Mouse (Mus musculus): ENCODE results near the gene Mink1. TPM values are rescaled to one million over a fixed set of nuclear protein-coding genes. Genes with fewer than 3 reads are reported as not detected.

Gene Mink1
- polyA plus RNA-seq, 1 experiment: 99.5 TPM

GRCm38 (mm10) chr11:70579710-70580357 is 17.2 kb downstream of the Mink1 start:
- DNase-seq (ENCODE audit: low read depth): no peak
- TF ChIP-seq CTCF (IDR thresholded peaks at IDR 0.05; ENCODE audit: borderline replicate concordance, extremely low read depth, insufficient read depth, insufficient read length) (no peak), POLR2A (IDR thresholded peaks at IDR 0.05; ENCODE audit: borderline replicate concordance, extremely low read depth, insufficient read depth, insufficient read length, poor library complexity, severe bottlenecking) (no peak)

- TF ChIP-seq POLR2A (IDR thresholded peaks at IDR 0.05; ENCODE audit: borderline replicate concordance, extremely low read depth, insufficient read depth, insufficient read length, poor library complexity, severe bottlenecking) (no peak), CTCF (IDR thresholded peaks at IDR 0.05; ENCODE audit: borderline replicate concordance, extremely low read depth, insufficient read depth, insufficient read length) (no peak)
- no peak for DNase-seq (ENCODE audit: low read depth)
Observed at GRCm38 (mm10) chr11:70580358-70580720, 17.7 kb downstream of the Mink1 start.

GRCm38 (mm10) chr11:70580921-70581320 is 18.2 kb downstream of the Mink1 start:
- no peak for DNase-seq (ENCODE audit: low read depth)
- TF ChIP-seq POLR2A (IDR thresholded peaks at IDR 0.05; ENCODE audit: borderline replicate concordance, extremely low read depth, insufficient read depth, insufficient read length, poor library complexity, severe bottlenecking) (no peak), CTCF (IDR thresholded peaks at IDR 0.05; ENCODE audit: borderline replicate concordance, extremely low read depth, insufficient read depth, insufficient read length) (no peak)

- DNase-seq (ENCODE audit: low read depth): no peak
- no peak for TF ChIP-seq CTCF (IDR thresholded peaks at IDR 0.05; ENCODE audit: borderline replicate concordance, extremely low read depth, insufficient read depth, insufficient read length)
- TF ChIP-seq POLR2A (IDR thresholded peaks at IDR 0.05; ENCODE audit: borderline replicate concordance, extremely low read depth, insufficient read depth, insufficient read length, poor library complexity, severe bottlenecking): no peak
Observed at GRCm38 (mm10) chr11:70582196-70582595, 19.5 kb downstream of the Mink1 start.

GRCm38 (mm10) chr11:70583022-70583714 is 20.5 kb downstream of the Mink1 start:
- TF ChIP-seq CTCF (IDR thresholded peaks at IDR 0.05; ENCODE audit: borderline replicate concordance, extremely low read depth, insufficient read depth, insufficient read length): no peak
- no peak for TF ChIP-seq POLR2A (IDR thresholded peaks at IDR 0.05; ENCODE audit: borderline replicate concordance, extremely low read depth, insufficient read depth, insufficient read length, poor library complexity, severe bottlenecking)
- no peak for DNase-seq (ENCODE audit: low read depth)

- no peak for DNase-seq (ENCODE audit: low read depth)
- TF ChIP-seq CTCF (IDR thresholded peaks at IDR 0.05; ENCODE audit: borderline replicate concordance, extremely low read depth, insufficient read depth, insufficient read length) (no peak), POLR2A (IDR thresholded peaks at IDR 0.05; ENCODE audit: borderline replicate concordance, extremely low read depth, insufficient read depth, insufficient read length, poor library complexity, severe bottlenecking) (no peak)
Observed at GRCm38 (mm10) chr11:70583775-70584174, 21.1 kb downstream of the Mink1 start.

- TF ChIP-seq POLR2A (IDR thresholded peaks at IDR 0.05; ENCODE audit: borderline replicate concordance, extremely low read depth, insufficient read depth, insufficient read length, poor library complexity, severe bottlenecking) (no peak), CTCF (IDR thresholded peaks at IDR 0.05; ENCODE audit: borderline replicate concordance, extremely low read depth, insufficient read depth, insufficient read length) (no peak)
- peak; percentile 51 for DNase-seq (ENCODE audit: low read depth)
Observed at GRCm38 (mm10) chr11:70585457-70585856, 22.8 kb downstream of the Mink1 start.

GRCm38 (mm10) chr11:70586261-70586660 is 23.6 kb downstream of the Mink1 start:
- no peak for TF ChIP-seq CTCF (IDR thresholded peaks at IDR 0.05; ENCODE audit: borderline replicate concordance, extremely low read depth, insufficient read depth, insufficient read length)
- no peak for DNase-seq (ENCODE audit: low read depth)

GRCm38 (mm10) chr11:70586954-70587353 is 24.3 kb downstream of the Mink1 start:
- DNase-seq (ENCODE audit: low read depth): no peak
- TF ChIP-seq POLR2A (IDR thresholded peaks at IDR 0.05; ENCODE audit: borderline replicate concordance, extremely low read depth, insufficient read depth, insufficient read length, poor library complexity, severe bottlenecking): no peak
- TF ChIP-seq CTCF (IDR thresholded peaks at IDR 0.05; ENCODE audit: borderline replicate concordance, extremely low read depth, insufficient read depth, insufficient read length): no peak

GRCm38 (mm10) chr11:70591733-70592132 is 29.1 kb downstream of the Mink1 start:
- no peak for DNase-seq (ENCODE audit: low read depth)
- TF ChIP-seq CTCF (IDR thresholded peaks at IDR 0.05; ENCODE audit: borderline replicate concordance, extremely low read depth, insufficient read depth, insufficient read length) (no peak), POLR2A (IDR thresholded peaks at IDR 0.05; ENCODE audit: borderline replicate concordance, extremely low read depth, insufficient read depth, insufficient read length, poor library complexity, severe bottlenecking) (no peak)

- DNase-seq (ENCODE audit: low read depth): no peak
- TF ChIP-seq CTCF (IDR thresholded peaks at IDR 0.05; ENCODE audit: borderline replicate concordance, extremely low read depth, insufficient read depth, insufficient read length) (no peak), POLR2A (IDR thresholded peaks at IDR 0.05; ENCODE audit: borderline replicate concordance, extremely low read depth, insufficient read depth, insufficient read length, poor library complexity, severe bottlenecking) (no peak)
Observed at GRCm38 (mm10) chr11:70594253-70594989, 31.7 kb downstream of the Mink1 start.
